Mouse (Mus musculus): Measurements from ENCODE around the gene Mpped2. TPM values are rescaled to one million over a fixed set of nuclear protein-coding genes. Genes with fewer than 3 reads are reported as not detected.

Gene Mpped2
- total RNA-seq, 1 experiment, result 3.3 TPM

DNA sequence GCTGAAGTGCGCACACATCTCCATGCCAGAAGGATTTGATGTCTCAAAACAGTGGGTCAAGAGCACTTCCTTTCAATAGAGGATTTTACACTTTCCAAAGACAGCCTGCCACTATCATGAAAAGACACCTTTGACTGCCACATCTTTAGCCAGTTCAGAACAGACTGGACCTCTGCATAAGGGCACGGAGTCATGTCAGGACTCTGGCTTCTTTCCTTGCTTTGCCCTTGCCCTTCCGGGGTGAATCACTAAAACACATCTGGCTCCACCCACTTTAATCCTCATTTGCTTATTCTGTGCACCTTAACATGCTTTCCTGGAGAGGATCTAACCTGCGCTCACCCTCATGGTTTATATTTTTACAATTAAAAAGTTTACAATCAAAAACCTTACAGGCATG is 40.3 kb upstream of the Mpped2 start:
- Histone ChIP-seq H3K9me3 (ENCODE audit: control insufficient read depth, insufficient read depth, low read depth, low read length) (no peaks in the 10 kb centered on the region), H3K36me3 (ENCODE audit: control insufficient read depth, insufficient read depth, low read length, poor library complexity, severe bottlenecking) (no peaks in the 10 kb centered on the region), H3K4me1 (ENCODE audit: control insufficient read depth in 2 of 2, insufficient read depth in 2 of 2, low read length in 2 of 2, poor library complexity in 1 of 2) (no peaks in the 10 kb centered on the region; a peak in 1 of 4 replicates), H3K27ac (ENCODE audit: insufficient read depth, low read depth, low read length, poor library complexity, severe bottlenecking) (no peak overlapping the region), H3K9ac (ENCODE audit: insufficient read depth, low read depth, low read length, poor library complexity, severe bottlenecking) (no peak overlapping the region), H3K4me3 (ENCODE audit: insufficient read depth in 1 of 2, low read depth in 1 of 2, low read length in 2 of 2, poor library complexity in 1 of 2, severe bottlenecking in 1 of 2) (no peak overlapping the region)
- in situ Hi-C loops (cut with MboI; ENCODE audit: low sequenced_read_pairs in 2 of 2, unreplicated experiment in 2 of 2), result no loop called here
- no peak for DNase-seq (ENCODE audit: low read depth, low spot score)
- TF ChIP-seq ZNF384 (IDR thresholded peaks at IDR 0.05; ENCODE audit: low read depth, low read length), result no peak

DNA sequence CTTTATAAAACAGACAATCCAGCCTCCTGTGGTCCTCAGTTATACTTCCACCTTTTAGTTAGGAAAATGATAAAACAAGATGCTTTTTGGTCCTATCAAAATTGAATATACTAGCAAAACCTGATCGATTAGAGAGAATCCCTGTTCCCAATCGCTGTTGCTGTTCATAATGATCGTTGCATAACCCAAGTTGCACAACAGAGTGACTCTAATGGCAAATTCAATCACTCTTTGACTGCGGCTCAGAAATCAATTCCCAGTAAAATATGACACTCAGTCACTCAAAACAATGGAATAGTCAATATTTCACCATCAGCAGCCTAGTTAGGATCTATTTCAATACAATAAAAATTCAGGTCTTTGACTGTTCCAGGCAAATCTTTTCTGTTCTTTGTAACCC is 39.8 kb upstream of the Mpped2 start:
- no peaks in the 10 kb centered on the region for H3K9me3 ChIP-seq (ENCODE audit: control insufficient read depth, insufficient read depth, low read depth, low read length)
- H3K4me3 ChIP-seq (ENCODE audit: insufficient read depth in 1 of 2, low read depth in 1 of 2, low read length in 2 of 2, poor library complexity in 1 of 2, severe bottlenecking in 1 of 2), result no peak overlapping the region
- no peak overlapping the region for H3K27ac ChIP-seq (ENCODE audit: insufficient read depth, low read depth, low read length, poor library complexity, severe bottlenecking)
- in situ Hi-C loops (cut with MboI; ENCODE audit: low sequenced_read_pairs in 2 of 2, unreplicated experiment in 2 of 2), result no loop called here
- no peaks in the 10 kb centered on the region for H3K4me1 ChIP-seq (ENCODE audit: control insufficient read depth in 2 of 2, insufficient read depth in 2 of 2, low read length in 2 of 2, poor library complexity in 1 of 2)
- no peak for DNase-seq (ENCODE audit: low read depth, low spot score)
- no peak overlapping the region for H3K9ac ChIP-seq (ENCODE audit: insufficient read depth, low read depth, low read length, poor library complexity, severe bottlenecking)
- no peak for TF ChIP-seq ZC3H11A (IDR thresholded peaks at IDR 0.05; ENCODE audit: borderline replicate concordance, low read depth, low read length)
- no peak for TF ChIP-seq CHD2 (IDR thresholded peaks at IDR 0.05; ENCODE audit: low read depth, low read length)
- TF ChIP-seq HCFC1 (IDR thresholded peaks at IDR 0.05; ENCODE audit: borderline replicate concordance, insufficient read depth, low read length), result no peak
- no peak for TF ChIP-seq ZNF384 (IDR thresholded peaks at IDR 0.05; ENCODE audit: low read depth, low read length)
- no peak for TF ChIP-seq MAFK (IDR thresholded peaks at IDR 0.05; ENCODE audit: insufficient read depth, low read depth, low read length)
- H3K36me3 ChIP-seq (ENCODE audit: control insufficient read depth, insufficient read depth, low read length, poor library complexity, severe bottlenecking), result no peaks in the 10 kb centered on the region

DNA sequence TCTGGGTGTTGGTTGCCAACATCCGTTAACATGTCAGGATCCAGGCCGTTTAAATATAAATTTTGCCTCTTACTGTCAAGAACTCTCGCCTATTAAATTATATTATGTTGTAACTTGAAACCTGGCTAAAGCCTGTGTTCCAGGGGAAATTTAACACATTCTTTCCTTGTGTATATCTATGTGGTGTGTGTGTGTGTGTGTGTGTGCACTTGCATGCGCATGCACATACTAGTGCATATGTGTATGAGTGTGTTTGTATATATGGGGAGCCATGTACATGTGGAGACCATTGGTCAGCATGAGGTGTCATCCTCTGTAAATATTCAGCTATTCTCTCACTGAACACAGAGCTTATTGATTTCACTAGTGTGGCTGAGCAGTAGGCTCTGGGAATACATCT is 37.8 kb upstream of the Mpped2 start:
- Histone ChIP-seq H3K4me3 (ENCODE audit: insufficient read depth in 1 of 2, low read depth in 1 of 2, low read length in 2 of 2, poor library complexity in 1 of 2, severe bottlenecking in 1 of 2) (no peak overlapping the region), H3K4me1 (ENCODE audit: control insufficient read depth in 2 of 2, insufficient read depth in 2 of 2, low read length in 2 of 2, poor library complexity in 1 of 2) (no peaks in the 10 kb centered on the region), H3K9ac (ENCODE audit: insufficient read depth, low read depth, low read length, poor library complexity, severe bottlenecking) (no peak overlapping the region), H3K27ac (ENCODE audit: insufficient read depth, low read depth, low read length, poor library complexity, severe bottlenecking) (no peak overlapping the region), H3K9me3 (ENCODE audit: control insufficient read depth, insufficient read depth, low read depth, low read length) (no peaks in the 10 kb centered on the region), H3K36me3 (ENCODE audit: control insufficient read depth, insufficient read depth, low read length, poor library complexity, severe bottlenecking) (no peaks in the 10 kb centered on the region)
- TF ChIP-seq HCFC1 (IDR thresholded peaks at IDR 0.05; ENCODE audit: borderline replicate concordance, insufficient read depth, low read length) (no peak), MAFK (IDR thresholded peaks at IDR 0.05; ENCODE audit: insufficient read depth, low read depth, low read length) (no peak), ZNF384 (IDR thresholded peaks at IDR 0.05; ENCODE audit: low read depth, low read length) (no peak), CHD2 (IDR thresholded peaks at IDR 0.05; ENCODE audit: low read depth, low read length) (no peak), ZC3H11A (IDR thresholded peaks at IDR 0.05; ENCODE audit: borderline replicate concordance, low read depth, low read length) (no peak)
- DNase-seq (ENCODE audit: low read depth, low spot score), result no peak
- in situ Hi-C loops (cut with MboI; ENCODE audit: low sequenced_read_pairs in 2 of 2, unreplicated experiment in 2 of 2), result no loop called here

DNA sequence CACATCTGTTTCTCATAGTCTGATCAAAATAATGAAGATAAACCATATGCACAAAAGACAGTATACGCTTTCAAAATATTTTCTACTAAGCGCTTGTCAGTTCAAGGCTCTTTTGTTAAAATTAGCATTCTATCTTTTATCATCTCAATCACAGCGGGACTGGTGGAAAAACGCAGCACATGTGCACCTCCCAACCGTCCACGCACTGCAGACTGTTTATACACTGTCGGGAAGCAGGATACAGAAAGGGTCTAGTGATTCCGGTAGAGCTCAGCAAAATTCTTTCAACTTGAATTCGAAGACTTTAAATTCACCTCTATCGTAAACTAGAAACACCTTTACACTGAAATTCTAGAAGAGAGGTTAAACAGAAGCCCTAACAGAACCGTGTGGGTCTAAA is 27.8 kb upstream of the Mpped2 start:
- Histone ChIP-seq H3K27ac (ENCODE audit: insufficient read depth, low read depth, low read length, poor library complexity, severe bottlenecking) (no peak overlapping the region), H3K36me3 (ENCODE audit: control insufficient read depth, insufficient read depth, low read length, poor library complexity, severe bottlenecking) (no peaks in the 10 kb centered on the region), H3K4me1 (ENCODE audit: control insufficient read depth in 2 of 2, insufficient read depth in 2 of 2, low read length in 2 of 2, poor library complexity in 1 of 2) (no peaks in the 10 kb centered on the region), H3K9ac (ENCODE audit: insufficient read depth, low read depth, low read length, poor library complexity, severe bottlenecking) (no peak overlapping the region), H3K4me3 (ENCODE audit: insufficient read depth in 1 of 2, low read depth in 1 of 2, low read length in 2 of 2, poor library complexity in 1 of 2, severe bottlenecking in 1 of 2) (no peak overlapping the region), H3K9me3 (ENCODE audit: control insufficient read depth, insufficient read depth, low read depth, low read length) (no peaks in the 10 kb centered on the region)
- TF ChIP-seq CHD2 (IDR thresholded peaks at IDR 0.05; ENCODE audit: low read depth, low read length), result no peak
- no peak for TF ChIP-seq ZC3H11A (IDR thresholded peaks at IDR 0.05; ENCODE audit: borderline replicate concordance, low read depth, low read length)
- no peak for TF ChIP-seq MAFK (IDR thresholded peaks at IDR 0.05; ENCODE audit: insufficient read depth, low read depth, low read length)
- no peak for TF ChIP-seq ZNF384 (IDR thresholded peaks at IDR 0.05; ENCODE audit: low read depth, low read length)
- TF ChIP-seq HCFC1 (IDR thresholded peaks at IDR 0.05; ENCODE audit: borderline replicate concordance, insufficient read depth, low read length), result no peak
- in situ Hi-C loops (cut with MboI; ENCODE audit: low sequenced_read_pairs in 2 of 2, unreplicated experiment in 2 of 2), result no loop called here
- DNase-seq (ENCODE audit: low read depth, low spot score), result no peak

DNA sequence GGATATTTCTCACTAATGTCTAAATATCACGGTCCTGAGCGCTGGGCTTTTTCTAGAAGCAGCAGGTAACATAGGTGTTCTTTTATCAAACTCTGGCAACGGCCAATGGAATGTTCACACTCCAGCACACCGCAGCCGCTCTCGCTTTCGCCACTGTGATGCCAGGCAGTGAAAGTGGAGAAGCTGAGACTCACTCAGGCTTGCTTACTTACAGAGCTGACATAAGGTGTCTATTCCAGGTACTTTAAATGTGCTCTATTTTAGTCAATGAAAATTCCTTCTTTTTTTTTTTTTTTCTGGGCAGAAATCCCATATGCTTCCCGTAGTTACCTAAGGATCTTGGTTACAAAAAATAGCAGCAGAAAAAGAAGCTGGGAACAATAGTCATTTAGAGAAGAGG is 18.8 kb upstream of the Mpped2 start:
- Histone ChIP-seq H3K4me1 (ENCODE audit: control insufficient read depth in 2 of 2, insufficient read depth in 2 of 2, low read length in 2 of 2, poor library complexity in 1 of 2) (peaks cover 5 to 11% of the 10 kb centered on the region in 2 experiments; a peak in 3 of 4 replicates), H3K4me3 (ENCODE audit: insufficient read depth in 1 of 2, low read depth in 1 of 2, low read length in 2 of 2, poor library complexity in 1 of 2, severe bottlenecking in 1 of 2) (no peak overlapping the region), H3K9ac (ENCODE audit: insufficient read depth, low read depth, low read length, poor library complexity, severe bottlenecking) (no peak overlapping the region), H3K36me3 (ENCODE audit: control insufficient read depth, insufficient read depth, low read length, poor library complexity, severe bottlenecking) (no peaks in the 10 kb centered on the region), H3K27ac (ENCODE audit: insufficient read depth, low read depth, low read length, poor library complexity, severe bottlenecking) (no peak overlapping the region), H3K9me3 (ENCODE audit: control insufficient read depth, insufficient read depth, low read depth, low read length) (no peaks in the 10 kb centered on the region)
- no peak for TF ChIP-seq ZNF384 (IDR thresholded peaks at IDR 0.05; ENCODE audit: low read depth, low read length)
- no peak for DNase-seq (ENCODE audit: low read depth, low spot score)
- in situ Hi-C loops (cut with MboI; ENCODE audit: low sequenced_read_pairs in 2 of 2, unreplicated experiment in 2 of 2), result no loop called here

Data from ES-E14 (cell line).